Mouse (Mus musculus) neural tube, embryonic 13.5 days (tissue): ENCODE measurements around the gene Mst1. TPM values are rescaled to one million over a fixed set of nuclear protein-coding genes. Genes with fewer than 3 reads are reported as not detected.

ENCODE experiments used
- ATAC-seq: fragments of 200-750 bp; cut with Nextera tagmentation; 2 replicates; pipeline ENCODE4 v1.8.0; 2017; ENCODE audit warnings: low read depth, mild to moderate bottlenecking, moderate TSS enrichment, moderate library complexity
- H3K27ac ChIP-seq: fragments of 300-500 bp; sonication (generic); replicated peaks from 2 replicates; pipeline ENCODE4 v1.5.1; 2015; ENCODE audit warnings: moderate library complexity, mild to moderate bottlenecking, inconsistent platforms
- H3K27me3 ChIP-seq: fragments of 300-500 bp; sonication (generic); 2 replicates; pipeline ENCODE4 v1.6.1; 2015; ENCODE audit warnings: mild to moderate bottlenecking, inconsistent platforms
- H3K36me3 ChIP-seq: fragments of 300-500 bp; sonication (generic); 2 replicates; pipeline ENCODE4 v1.6.1; 2015; ENCODE audit warnings: mild to moderate bottlenecking, inconsistent platforms
- H3K4me1 ChIP-seq: fragments of 300-500 bp; sonication (generic); replicated peaks from 2 replicates; pipeline ENCODE4 v1.6.1; 2015; ENCODE audit warnings: inconsistent platforms
- H3K4me2 ChIP-seq: fragments of 300-500 bp; sonication (generic); 2 replicates; pipeline ENCODE4 v1.6.1; 2015; ENCODE audit warnings: inconsistent platforms, mild to moderate bottlenecking, moderate library complexity
- H3K4me3 ChIP-seq: fragments of 300-500 bp; sonication (generic); 2 replicates; pipeline ENCODE4 v1.5.1; 2015; ENCODE audit warnings: mild to moderate bottlenecking, inconsistent platforms
- H3K9ac ChIP-seq: fragments of 300-500 bp; sonication (generic); 2 replicates; pipeline ENCODE4 v1.6.1; 2015; ENCODE audit warnings: moderate library complexity, mild to moderate bottlenecking, inconsistent platforms
- H3K9me3 ChIP-seq: fragments of 300-500 bp; sonication (generic); 2 replicates; pipeline ENCODE4 v1.6.1; 2016; ENCODE audit warnings: inconsistent platforms
- WGBS: fragments of 180-500 bp; shearing (Covaris S2); methylation state at CpG from one replicate; pipeline ENCODE4 v1.1.7; 2015; 5-methylcytosine and 5-hydroxymethylcytosine counted together
- polyA plus RNA-seq: library from polyadenylated mRNA; unstranded; fragments of >200 nt; fragmentation: Nextera tagmentation; extraction: Ambion mirVana; gene quantifications from 2 replicates; pipeline ENCODE4 v1.2.1, GENCODE M21; 2015

The Mst1 gene
- polyA plus RNA-seq, 1 experiment from 2014 or later = 0.18 TPM

GRCm38 (mm10) chr9:108107867-108108266 is 27.6 kb downstream of the Mst1 start:
- no peaks in the 10 kb centered on the region for H3K27me3 ChIP-seq
- WGBS = 91% methylated on average over 16 of the region's 16 CpGs
- ATAC-seq = no peak
- peaks cover 26% of the 10 kb centered on the region for H3K4me1 ChIP-seq
- H3K9ac ChIP-seq = no peak overlapping the region
- H3K9me3 ChIP-seq = no peaks in the 10 kb centered on the region
- no peak overlapping the region for H3K4me2 ChIP-seq
- no peak overlapping the region for H3K4me3 ChIP-seq
- peaks cover 91% of the 10 kb centered on the region for H3K36me3 ChIP-seq
- no peak overlapping the region for H3K27ac ChIP-seq

GRCm38 (mm10) chr9:108110160-108110559 is 29.9 kb downstream of the Mst1 start:
- Histone ChIP-seq H3K9ac (no peak overlapping the region), H3K36me3 (peaks cover 92% of the 10 kb centered on the region), H3K27me3 (no peaks in the 10 kb centered on the region), H3K27ac (no peak overlapping the region), H3K4me2 (no peak overlapping the region), H3K4me1 (peaks cover 17% of the 10 kb centered on the region), H3K9me3 (no peaks in the 10 kb centered on the region), H3K4me3 (no peak overlapping the region)
- 88% methylated on average over 16 of the region's 16 CpGs for WGBS
- ATAC-seq = no peak

- Histone ChIP-seq H3K9ac (peak overlapping the region; percentile 38; the same call in 1 of the 2 replicates), H3K4me1 (peaks cover 9% of the 10 kb centered on the region), H3K27me3 (no peaks in the 10 kb centered on the region), H3K36me3 (peaks cover 94% of the 10 kb centered on the region), H3K27ac (0 out of 2 replicates have a peak overlapping the region, but pooled peaks have one; percentile 13), H3K4me2 (peak overlapping the region; percentile 46), H3K4me3 (peak overlapping the region; percentile 14; the same call in 1 of the 2 replicates), H3K9me3 (no peaks in the 10 kb centered on the region)
- ATAC-seq = no peak
- 22% methylated on average over 22 of the region's 22 CpGs for WGBS
Measured at GRCm38 (mm10) chr9:108111101-108111592, 30.9 kb downstream of the Mst1 start.

- no peak for ATAC-seq
- Histone ChIP-seq H3K36me3 (peaks cover 94% of the 10 kb centered on the region), H3K4me2 (peak overlapping the region; percentile 46), H3K9ac (0 out of 2 replicates have a peak overlapping the region, but pooled peaks have one; percentile 38), H3K27ac (0 out of 2 replicates have a peak overlapping the region, but pooled peaks have one; percentile 13), H3K27me3 (no peaks in the 10 kb centered on the region), H3K4me1 (peaks cover 9% of the 10 kb centered on the region), H3K9me3 (no peaks in the 10 kb centered on the region), H3K4me3 (no peak overlapping the region)
- 75% methylated on average over 17 of the region's 17 CpGs for WGBS
Measured at GRCm38 (mm10) chr9:108111593-108112121, 31.4 kb downstream of the Mst1 start.

- 95% methylated on average over 18 of the region's 18 CpGs for WGBS
- H3K9me3 ChIP-seq = no peaks in the 10 kb centered on the region
- H3K27me3 ChIP-seq = no peaks in the 10 kb centered on the region
- ATAC-seq = no peak
- no peak overlapping the region for H3K4me2 ChIP-seq
- peaks cover 92% of the 10 kb centered on the region for H3K36me3 ChIP-seq
- H3K27ac ChIP-seq = no peak overlapping the region
- peaks cover 9% of the 10 kb centered on the region for H3K4me1 ChIP-seq
- H3K4me3 ChIP-seq = no peak overlapping the region
- no peak overlapping the region for H3K9ac ChIP-seq
Measured at GRCm38 (mm10) chr9:108112719-108113340, 32.6 kb downstream of the Mst1 start.

- 70% methylated on average over 43 of the region's 43 CpGs for WGBS
- ATAC-seq = no peak
- Histone ChIP-seq H3K27me3 (no peaks in the 10 kb centered on the region), H3K36me3 (peaks cover 73% of the 10 kb centered on the region), H3K4me1 (peaks cover 9% of the 10 kb centered on the region), H3K27ac (no peak overlapping the region), H3K9me3 (no peaks in the 10 kb centered on the region), H3K4me2 (no peak overlapping the region), H3K9ac (no peak overlapping the region), H3K4me3 (no peak overlapping the region)
Measured at GRCm38 (mm10) chr9:108115290-108116077, 35.2 kb downstream of the Mst1 start.

GRCm38 (mm10) chr9:108117143-108117542 is 36.9 kb downstream of the Mst1 start:
- peaks cover 57% of the 10 kb centered on the region for H3K36me3 ChIP-seq
- no peak overlapping the region for H3K4me2 ChIP-seq
- H3K4me1 ChIP-seq = no peaks in the 10 kb centered on the region
- H3K27me3 ChIP-seq = no peaks in the 10 kb centered on the region
- no peak overlapping the region for H3K4me3 ChIP-seq
- no peak overlapping the region for H3K27ac ChIP-seq
- no peak overlapping the region for H3K9ac ChIP-seq
- H3K9me3 ChIP-seq = no peaks in the 10 kb centered on the region
- ATAC-seq = no peak
- WGBS = 66% methylated on average over 4 of the region's 4 CpGs

- H3K9ac ChIP-seq = no peak overlapping the region
- 64% methylated on average over 8 of the region's 11 CpGs for WGBS
- peaks cover 36% of the 10 kb centered on the region for H3K36me3 ChIP-seq
- H3K4me2 ChIP-seq = no peak overlapping the region
- no peaks in the 10 kb centered on the region for H3K4me1 ChIP-seq
- no peak overlapping the region for H3K4me3 ChIP-seq
- H3K27ac ChIP-seq = no peak overlapping the region
- ATAC-seq = no peak
- H3K27me3 ChIP-seq = no peaks in the 10 kb centered on the region
- no peaks in the 10 kb centered on the region for H3K9me3 ChIP-seq
Measured at GRCm38 (mm10) chr9:108119891-108120411, 39.7 kb downstream of the Mst1 start.

- peaks cover 35% of the 10 kb centered on the region for H3K36me3 ChIP-seq
- no peaks in the 10 kb centered on the region for H3K9me3 ChIP-seq
- 94% methylated on average over 8 of the region's 8 CpGs for WGBS
- no peaks in the 10 kb centered on the region for H3K27me3 ChIP-seq
- no peak overlapping the region for H3K4me2 ChIP-seq
- no peak for ATAC-seq
- no peaks in the 10 kb centered on the region for H3K4me1 ChIP-seq
- no peak overlapping the region for H3K9ac ChIP-seq
- no peak overlapping the region for H3K27ac ChIP-seq
- H3K4me3 ChIP-seq = no peak overlapping the region
Measured at GRCm38 (mm10) chr9:108120671-108121070, 40.4 kb downstream of the Mst1 start.

GRCm38 (mm10) chr9:108121170-108121969 is 41.1 kb downstream of the Mst1 start:
- Histone ChIP-seq H3K9me3 (no peaks in the 10 kb centered on the region), H3K4me2 (no peak overlapping the region), H3K27ac (no peak overlapping the region), H3K36me3 (peaks cover 35% of the 10 kb centered on the region), H3K4me1 (no peaks in the 10 kb centered on the region), H3K9ac (no peak overlapping the region), H3K4me3 (no peak overlapping the region), H3K27me3 (no peaks in the 10 kb centered on the region)
- WGBS = 89% methylated on average over 10 of the region's 10 CpGs
- ATAC-seq = no peak

GRCm38 (mm10) chr9:108123916-108124315 is 43.7 kb downstream of the Mst1 start:
- WGBS = 80% methylated on average over 4 of the region's 4 CpGs
- Histone ChIP-seq H3K4me1 (no peaks in the 10 kb centered on the region), H3K4me3 (no peak overlapping the region), H3K27me3 (no peaks in the 10 kb centered on the region), H3K27ac (no peak overlapping the region), H3K4me2 (no peak overlapping the region), H3K9me3 (no peaks in the 10 kb centered on the region), H3K9ac (no peak overlapping the region), H3K36me3 (peaks cover 24% of the 10 kb centered on the region)
- ATAC-seq = no peak
